19 mouse cellular contexts compared by ENCODE assay signal in the genomic region with DNA sequence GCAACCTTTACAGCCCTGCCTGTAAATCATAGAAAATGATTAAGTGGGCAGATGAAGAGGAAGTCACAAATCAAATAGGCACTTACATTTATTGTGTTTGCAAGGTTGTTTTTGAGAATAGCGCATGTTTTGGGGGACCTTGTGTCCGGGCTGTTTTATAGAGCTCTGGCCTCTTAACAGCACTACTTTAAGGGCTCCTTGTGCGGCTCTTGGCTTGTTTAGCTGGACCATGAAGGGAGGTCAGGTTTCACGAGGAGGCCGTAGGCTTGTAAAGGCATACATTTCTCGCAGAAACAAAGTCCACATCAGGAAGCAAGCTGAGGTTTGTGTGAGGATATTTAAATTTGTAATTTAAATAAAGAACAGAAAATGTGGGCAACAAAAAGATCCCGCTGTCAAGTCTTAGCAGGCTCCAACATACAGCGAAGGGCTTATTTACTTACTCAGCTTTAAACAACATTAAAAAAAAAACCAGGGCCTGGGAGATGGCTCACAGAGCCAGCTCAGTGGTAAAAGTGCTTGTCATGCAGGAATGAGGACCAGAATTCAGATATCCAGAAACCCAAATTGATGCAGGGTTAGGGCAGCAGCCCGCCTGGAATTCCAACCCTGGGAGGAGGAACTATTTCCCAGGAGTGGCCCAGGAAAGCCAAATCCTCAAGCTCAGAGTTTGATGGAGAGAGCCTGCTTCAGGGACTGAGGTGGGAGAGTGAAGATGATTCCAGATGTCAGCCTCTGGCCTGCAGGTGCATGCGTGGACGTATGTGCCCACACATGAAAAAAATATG. TPM values are rescaled to one million over a fixed set of nuclear protein-coding genes. Genes with fewer than 3 reads are reported as not detected.
DNase-seq lines count a peak whose midpoint lies in the region; ATAC-seq and TF ChIP-seq lines count a peak whose summit lies in the region.
"Had no signal": no experiment of that assay in that cellular context is flagged by ENCODE, and none has a peak within 500 bp of the region (broad histone marks: within the 10 kb centered on the region; RNA-seq: fewer than 3 reads in every experiment).

No protein-coding gene starts in this region.

- intact Hi-C loops in left cerebral cortex, postnatal 10 days (cut with DNase I), result no loop called here

- no peaks in the 10 kb centered on the region for H3K36me3 ChIP-seq in kidney, embryonic 15.5 days
- H3K36me3 ChIP-seq in embryonic facial prominence, embryonic 13.5 days, result no peaks in the 10 kb centered on the region
- no peaks in the 10 kb centered on the region for H3K36me3 ChIP-seq in limb, embryonic 14.5 days (ENCODE audit: control insufficient read depth, insufficient read depth, low read length)
- H3K36me3 ChIP-seq: limb, embryonic 15.5 days; lung, embryonic 15.5 days had no signal

- H3K4me2 ChIP-seq in kidney, embryonic 15.5 days, result peak overlapping the region; percentile 20; the same call in 1 of the 2 replicates
- peak overlapping the region; percentile 12; the same call in 1 of the 2 replicates for H3K4me2 ChIP-seq in embryonic facial prominence, embryonic 13.5 days
- no peak overlapping the region for H3K4me2 ChIP-seq in limb, embryonic 14.5 days (replicated peaks; ENCODE audit: low read depth, low read length, severe bottlenecking)
- H3K4me2 ChIP-seq: hindbrain, embryonic 14.5 days; limb, embryonic 15.5 days; lung, embryonic 15.5 days had no signal

- DNase-seq in kidney, postnatal 10 days, result no peak
- DNase-seq in ZHBTc4 (ENCODE audit: low read depth, low spot score), result peak; percentile 67
- DNase-seq in limb, embryonic 14.5 days (ENCODE audit: low spot score), result peak; percentile 20
- no peak for DNase-seq in layer of hippocampus, postnatal 14 days (ENCODE audit: low spot score in 2 of 2)
- DNase-seq in left cerebral cortex, postnatal 10 days (ENCODE audit: extremely low spot score in 1 of 2, low spot score in 2 of 2), result no peak
- DNase-seq: adrenal gland, adult 8-10 months; cerebellum, adult 2 months; gastrocnemius, postnatal 14 days; kidney, postnatal 14 days; layer of hippocampus, postnatal 36 days; retina, postnatal 1 day had no signal

- 29% methylated on average over 11 of the region's 11 CpGs for WGBS in kidney, embryonic 15.5 days
- WGBS in embryonic facial prominence, embryonic 13.5 days, result 29% methylated on average over 11 of the region's 11 CpGs
- WGBS in limb, embryonic 14.5 days, result 26% methylated on average over 11 of the region's 11 CpGs

- no peak overlapping the region for H3K4me3 ChIP-seq in kidney, embryonic 15.5 days (replicated peaks)
- H3K4me3 ChIP-seq in embryonic facial prominence, embryonic 13.5 days, result no peak overlapping the region
- no peak overlapping the region for H3K4me3 ChIP-seq in limb, embryonic 14.5 days (replicated peaks; ENCODE audit: low read length)
- H3K4me3 ChIP-seq: limb, embryonic 15.5 days; lung, embryonic 15.5 days; megakaryocyte, embryonic 14.5 days had no signal

- TF ChIP-seq POLR2A in limb, embryonic 14.5 days (IDR thresholded peaks at IDR 0.05; ENCODE audit: borderline replicate concordance, extremely low read depth, insufficient read depth, insufficient read length), result no peak

- H3K4me1 ChIP-seq in kidney, embryonic 15.5 days, result peaks cover 37% of the 10 kb centered on the region
- H3K4me1 ChIP-seq in embryonic facial prominence, embryonic 13.5 days, result peaks cover 38% of the 10 kb centered on the region
- peaks cover 15% of the 10 kb centered on the region; the same call in 1 of the 2 replicates for H3K4me1 ChIP-seq in limb, embryonic 14.5 days (ENCODE audit: control insufficient read depth, insufficient read depth, low read length)
- H3K4me1 ChIP-seq: megakaryocyte, embryonic 14.5 days had no signal

- H3K9ac ChIP-seq in kidney, embryonic 15.5 days, result no peak overlapping the region
- no peak overlapping the region for H3K9ac ChIP-seq in embryonic facial prominence, embryonic 13.5 days
- H3K9ac ChIP-seq in limb, embryonic 14.5 days (ENCODE audit: low read depth, low read length, severe bottlenecking), result no peak overlapping the region
- H3K9ac ChIP-seq: hindbrain, embryonic 14.5 days; limb, embryonic 15.5 days; lung, embryonic 15.5 days had no signal

- H3K27ac ChIP-seq in kidney, embryonic 15.5 days, result peak overlapping the region; percentile 71
- peak overlapping the region; percentile 85 for H3K27ac ChIP-seq in embryonic facial prominence, embryonic 13.5 days
- H3K27ac ChIP-seq in limb, embryonic 14.5 days (replicated peaks; ENCODE audit: low read depth, low read length), result no peak overlapping the region
- H3K27ac ChIP-seq: hindbrain, embryonic 14.5 days; limb, embryonic 15.5 days; lung, embryonic 15.5 days had no signal

- no peaks in the 10 kb centered on the region for H3K27me3 ChIP-seq in kidney, embryonic 15.5 days
- no peaks in the 10 kb centered on the region for H3K27me3 ChIP-seq in embryonic facial prominence, embryonic 13.5 days
- H3K27me3 ChIP-seq in limb, embryonic 14.5 days (ENCODE audit: control insufficient read depth, insufficient read depth, low read length), result no peaks in the 10 kb centered on the region; the same call in 1 of the 2 replicates
- H3K27me3 ChIP-seq: CH12.LX; limb, embryonic 15.5 days; lung, embryonic 15.5 days had no signal

- H3K9me3 ChIP-seq in kidney, embryonic 15.5 days (replicated peaks), result no peaks in the 10 kb centered on the region
- no peaks in the 10 kb centered on the region for H3K9me3 ChIP-seq in embryonic facial prominence, embryonic 13.5 days
- H3K9me3 ChIP-seq in limb, embryonic 14.5 days (ENCODE audit: control insufficient read depth, low read length), result no peaks in the 10 kb centered on the region
- H3K9me3 ChIP-seq: limb, embryonic 15.5 days; lung, embryonic 15.5 days; megakaryocyte, embryonic 14.5 days had no signal

- no peak for ATAC-seq in kidney, embryonic 15.5 days (replicated peaks; ENCODE audit: low FRiP score)
- ATAC-seq in embryonic facial prominence, embryonic 13.5 days (ENCODE audit: insufficient number of reproducible peaks, insufficient read depth, low FRiP score, low TSS enrichment, low read depth), result 0 out of 2 replicates have a peak, but pooled peaks have one; percentile 7
- 0 out of 2 replicates have a peak, but pooled peaks have one; percentile 57 for ATAC-seq in limb, embryonic 14.5 days (ENCODE audit: low FRiP score, low read depth)
- ATAC-seq: forebrain, embryonic 16.5 days had no signal

RNA-seq across cellular contexts. Expression of gene Prtg, which starts 30.2 kb away (rescaled TPM):
- polyA plus RNA-seq in kidney, embryonic 15.5 days (2015; fragmentation: Nextera tagmentation; extraction: Ambion mirVana), result 2.1 and 2.6 TPM in 2 replicates
- 1.3 and 1.8 TPM in 2 replicates for polyA plus RNA-seq in embryonic facial prominence, embryonic 13.5 days (2015; fragmentation: Nextera tagmentation; extraction: Ambion mirVana)
- polyA plus RNA-seq in limb, embryonic 14.5 days (2012; rRNA removed), result 0.57 and 0.60 TPM in 2 replicates
- polyA plus RNA-seq in limb, embryonic 14.5 days (2014; fragmentation: Nextera tagmentation; extraction: Ambion mirVana), result 0.46 and 0.87 TPM in 2 replicates
- 1 to 10 TPM in 1 of 2 experiments, under 1 TPM in 1; 0.90 to 1.0 TPM for total RNA-seq in layer of hippocampus, postnatal 14 days (2021)
- under 1 TPM; 0.63 to 0.66 TPM for total RNA-seq in left cerebral cortex, postnatal 10 days (2021)
- total RNA-seq: CH12.LX had no signal

Comparison
In these comparisons a context has a peak if more than half of its experiments do, and no peak if none do; other contexts are left out.
1. DNase-seq: peak in ZHBTc4 (single experiment) and limb, embryonic 14.5 days (single experiment); none in kidney, postnatal 10 days (single experiment), layer of hippocampus, postnatal 14 days (0 of 2) and left cerebral cortex, postnatal 10 days (0 of 2).